Mouse (Mus musculus): Measurements from ENCODE around the gene Wee1.

DNA sequence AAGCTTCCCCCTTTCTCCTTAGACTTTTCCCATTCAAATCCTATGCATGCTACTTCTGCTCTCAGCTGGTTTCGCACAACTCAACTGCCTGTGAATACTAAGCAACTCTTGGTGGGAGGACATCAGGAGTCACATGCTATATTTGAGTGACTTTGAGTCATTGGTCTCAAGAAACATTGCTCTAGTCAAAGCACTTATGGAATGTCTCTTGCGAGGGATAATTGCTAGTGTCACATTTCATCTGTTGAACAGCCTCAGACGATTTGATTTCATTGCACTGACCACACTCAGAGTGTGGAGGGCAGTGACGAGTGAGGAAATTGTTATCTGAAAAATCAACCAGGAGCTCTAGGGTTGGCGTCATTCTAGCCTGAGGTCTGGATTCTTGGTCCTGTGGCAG lies 7.1 kb upstream of the Wee1 start:
- no peak for TF ChIP-seq CTCF (IDR thresholded peaks at IDR 0.05; ENCODE audit: borderline replicate concordance, insufficient read depth, low read length)
- TF ChIP-seq POLR2A (IDR thresholded peaks at IDR 0.05; ENCODE audit: low read depth, low read length), result no peak

All from embryonic fibroblast, embryonic 13.5 days (primary cell).